Mouse (Mus musculus) limb, embryonic 12.5 days (tissue): Measurements from ENCODE around the gene Slc26a10. TPM values are rescaled to one million over a fixed set of nuclear protein-coding genes. Genes with fewer than 3 reads are reported as not detected.
A peak's percentile ranks its signal among the peaks of the same experiment; 100 is the strongest.

Experiments used
- ATAC-seq: fragments of 200-750 bp; cut with Nextera tagmentation; 2 replicates; pipeline ENCODE4 v1.8.0; 2017; ENCODE audit warnings: low read depth, moderate TSS enrichment; ENCODE audit not compliant: insufficient number of reproducible peaks, insufficient read depth, low FRiP score, low TSS enrichment
- H3K27ac ChIP-seq: fragments of 300-500 bp; sonication (generic); 2 replicates; pipeline ENCODE4 v1.5.1; 2016; ENCODE audit warnings: mild to moderate bottlenecking, moderate library complexity
- H3K27me3 ChIP-seq: fragments of 300-500 bp; sonication (generic); 2 replicates; pipeline ENCODE4 v1.6.1; 2016; ENCODE audit warnings: mild to moderate bottlenecking, moderate library complexity
- H3K36me3 ChIP-seq: fragments of 300-500 bp; sonication (generic); 2 replicates; pipeline ENCODE4 v1.6.1; 2016; ENCODE audit warnings: mild to moderate bottlenecking, moderate library complexity
- H3K4me1 ChIP-seq: fragments of 300-500 bp; sonication (generic); replicated peaks from 2 replicates; pipeline ENCODE4 v1.6.1; 2016
- H3K4me2 ChIP-seq: fragments of 300-500 bp; sonication (generic); 2 replicates; pipeline ENCODE4 v1.6.1; 2016; ENCODE audit warnings: mild to moderate bottlenecking, moderate library complexity
- H3K4me3 ChIP-seq: fragments of 300-500 bp; sonication (generic); replicated peaks from 2 replicates; pipeline ENCODE4 v1.5.1; 2016; ENCODE audit warnings: mild to moderate bottlenecking
- H3K9ac ChIP-seq: fragments of 300-500 bp; sonication (generic); replicated peaks from 2 replicates; pipeline ENCODE4 v1.6.1; 2016; ENCODE audit warnings: mild to moderate bottlenecking, moderate library complexity
- H3K9me3 ChIP-seq: fragments of 300-500 bp; sonication (generic); 2 replicates; pipeline ENCODE4 v1.6.1; 2016; ENCODE audit warnings: mild to moderate bottlenecking, moderate library complexity
- WGBS: fragments of 180-500 bp; shearing (Covaris S2); methylation state at CpG from one replicate; pipeline ENCODE4 v1.1.7; 2016; 5-methylcytosine and 5-hydroxymethylcytosine counted together
- polyA plus RNA-seq: library from polyadenylated mRNA; unstranded; fragments of >200 nt; fragmentation: Nextera tagmentation; extraction: Ambion mirVana; gene quantifications from 2 replicates; pipeline ENCODE4 v1.2.1, GENCODE M21; 2016

Gene Slc26a10
- polyA plus RNA-seq, 1 experiment from 2014 or later: 3.4 TPM

- no peaks in the 10 kb centered on the region for H3K9me3 ChIP-seq
- H3K4me3 ChIP-seq: no peak overlapping the region
- WGBS: 81% methylated on average over 6 of the region's 6 CpGs
- H3K36me3 ChIP-seq: peaks cover 38% of the 10 kb centered on the region
- H3K9ac ChIP-seq: no peak overlapping the region
- no peak overlapping the region for H3K4me2 ChIP-seq
- peaks cover 43% of the 10 kb centered on the region for H3K4me1 ChIP-seq
- H3K27me3 ChIP-seq: peaks cover 69% of the 10 kb centered on the region
- ATAC-seq: no peak
- no peak overlapping the region for H3K27ac ChIP-seq
Measured at GRCm38 (mm10) chr10:127181566-127181965, 1.1 kb upstream of the Slc26a10 start.

- peaks cover 72% of the 10 kb centered on the region for H3K27me3 ChIP-seq
- ATAC-seq: no peak
- peak overlapping the region; percentile 51 for H3K4me2 ChIP-seq
- no peak overlapping the region for H3K27ac ChIP-seq
- H3K9me3 ChIP-seq: no peaks in the 10 kb centered on the region
- no peak overlapping the region for H3K9ac ChIP-seq
- 22% methylated on average over 3 of the region's 3 CpGs for WGBS
- H3K4me1 ChIP-seq: peaks cover 44% of the 10 kb centered on the region
- peaks cover 29% of the 10 kb centered on the region for H3K36me3 ChIP-seq
- H3K4me3 ChIP-seq: peak overlapping the region; percentile 27
Measured at GRCm38 (mm10) chr10:127180695-127181047, 226 bp upstream of the Slc26a10 start.

GRCm38 (mm10) chr10:127178286-127179027, 2.0 kb downstream of the Slc26a10 start:
- Histone ChIP-seq H3K4me3 (peak overlapping the region; percentile 30), H3K27ac (no peak overlapping the region), H3K4me2 (peak overlapping the region; percentile 53), H3K27me3 (peaks cover 65% of the 10 kb centered on the region), H3K9me3 (no peaks in the 10 kb centered on the region), H3K36me3 (peaks cover 11% of the 10 kb centered on the region), H3K9ac (no peak overlapping the region), H3K4me1 (peaks cover 28% of the 10 kb centered on the region)
- WGBS: 4% methylated on average over 41 of the region's 41 CpGs
- no peak for ATAC-seq

GRCm38 (mm10) chr10:127177719-127178118, 2.7 kb downstream of the Slc26a10 start:
- H3K27ac ChIP-seq: no peak overlapping the region
- peak; percentile 50 for ATAC-seq
- peaks cover 64% of the 10 kb centered on the region for H3K27me3 ChIP-seq
- H3K36me3 ChIP-seq: peaks cover 3% of the 10 kb centered on the region
- peaks cover 28% of the 10 kb centered on the region for H3K4me1 ChIP-seq
- H3K4me2 ChIP-seq: peak overlapping the region; percentile 53
- H3K9ac ChIP-seq: no peak overlapping the region
- H3K9me3 ChIP-seq: no peaks in the 10 kb centered on the region
- under 1% methylated on average over 23 of the region's 23 CpGs for WGBS
- peak overlapping the region; percentile 30 for H3K4me3 ChIP-seq

- no peak overlapping the region for H3K27ac ChIP-seq
- WGBS: 20% methylated on average over 9 of the region's 9 CpGs
- H3K4me1 ChIP-seq: peaks cover 28% of the 10 kb centered on the region
- no peaks in the 10 kb centered on the region; the same call in 1 of the 2 replicates for H3K36me3 ChIP-seq
- H3K4me2 ChIP-seq: peak overlapping the region; percentile 53
- H3K4me3 ChIP-seq: peak overlapping the region; percentile 30
- ATAC-seq: no peak
- no peaks in the 10 kb centered on the region for H3K9me3 ChIP-seq
- H3K9ac ChIP-seq: no peak overlapping the region
- H3K27me3 ChIP-seq: peaks cover 65% of the 10 kb centered on the region
Measured at GRCm38 (mm10) chr10:127177235-127177634, 3.2 kb downstream of the Slc26a10 start.

GRCm38 (mm10) chr10:127176756-127177155, 3.7 kb downstream of the Slc26a10 start:
- Histone ChIP-seq H3K36me3 (no peaks in the 10 kb centered on the region; the same call in 1 of the 2 replicates), H3K9me3 (no peaks in the 10 kb centered on the region), H3K4me2 (peak overlapping the region; percentile 53), H3K4me1 (peaks cover 28% of the 10 kb centered on the region), H3K27me3 (peaks cover 65% of the 10 kb centered on the region), H3K4me3 (peak overlapping the region; percentile 20), H3K27ac (no peak overlapping the region), H3K9ac (no peak overlapping the region; the same call in 1 of the 2 replicates)
- WGBS: 7% methylated on average over 7 of the region's 7 CpGs
- no peak for ATAC-seq

- Histone ChIP-seq H3K36me3 (no peaks in the 10 kb centered on the region), H3K4me2 (peak overlapping the region; percentile 53), H3K9me3 (no peaks in the 10 kb centered on the region), H3K27ac (no peak overlapping the region), H3K4me3 (peak overlapping the region; percentile 20; the same call in 1 of the 2 replicates), H3K9ac (no peak overlapping the region; the same call in 1 of the 2 replicates), H3K4me1 (peaks cover 29% of the 10 kb centered on the region), H3K27me3 (peaks cover 65% of the 10 kb centered on the region)
- 42% methylated on average over 3 of the region's 3 CpGs for WGBS
- ATAC-seq: no peak
Measured at GRCm38 (mm10) chr10:127176228-127176627, 4.2 kb downstream of the Slc26a10 start.

- Histone ChIP-seq H3K9ac (no peak overlapping the region), H3K4me1 (peaks cover 33% of the 10 kb centered on the region), H3K4me2 (no peak overlapping the region), H3K9me3 (no peaks in the 10 kb centered on the region), H3K27ac (no peak overlapping the region), H3K27me3 (peaks cover 65% of the 10 kb centered on the region), H3K4me3 (no peak overlapping the region), H3K36me3 (no peaks in the 10 kb centered on the region)
- ATAC-seq: no peak
- WGBS: 85% methylated on average over 7 of the region's 7 CpGs
Measured at GRCm38 (mm10) chr10:127174170-127174569, 6.3 kb downstream of the Slc26a10 start.

- WGBS: 81% methylated on average over 16 of the region's 16 CpGs
- Histone ChIP-seq H3K27me3 (peaks cover 65% of the 10 kb centered on the region), H3K9ac (no peak overlapping the region), H3K4me3 (no peak overlapping the region), H3K9me3 (no peaks in the 10 kb centered on the region), H3K4me1 (peaks cover 29% of the 10 kb centered on the region), H3K27ac (no peak overlapping the region), H3K36me3 (no peaks in the 10 kb centered on the region), H3K4me2 (no peak overlapping the region)
- no peak for ATAC-seq
Measured at GRCm38 (mm10) chr10:127173148-127174065, 7.0 kb downstream of the Slc26a10 start.

- H3K9me3 ChIP-seq: no peaks in the 10 kb centered on the region
- 87% methylated on average over 15 of the region's 15 CpGs for WGBS
Measured at GRCm38 (mm10) chr10:127171631-127172200, 8.7 kb downstream of the Slc26a10 start.

GRCm38 (mm10) chr10:127170837-127171272, 9.6 kb downstream of the Slc26a10 start:
- Histone ChIP-seq H3K9me3 (no peaks in the 10 kb centered on the region), H3K9ac (peak overlapping the region; percentile 52), H3K27me3 (peaks cover 67% of the 10 kb centered on the region), H3K4me1 (peaks cover 23% of the 10 kb centered on the region), H3K4me3 (peak overlapping the region; percentile 42), H3K4me2 (peak overlapping the region; percentile 75), H3K36me3 (no peaks in the 10 kb centered on the region), H3K27ac (no peak overlapping the region)
- peak; percentile 45; the same call in 1 of the 2 replicates for ATAC-seq
- 1% methylated on average over 29 of the region's 29 CpGs for WGBS

More at GRCm38 (mm10) chr10:127171631-127172200, 8.7 kb downstream of the Slc26a10 start:
- no peak for ATAC-seq
- Histone ChIP-seq H3K4me1 (peaks cover 20% of the 10 kb centered on the region), H3K36me3 (no peaks in the 10 kb centered on the region), H3K27ac (no peak overlapping the region), H3K9ac (no peak overlapping the region), H3K4me3 (no peak overlapping the region), H3K4me2 (no peak overlapping the region), H3K27me3 (peaks cover 64% of the 10 kb centered on the region)
